Mouse (Mus musculus) intestine, embryonic 16.5 days (tissue): ENCODE data around the gene Lrrn3. TPM values are rescaled to one million over a fixed set of nuclear protein-coding genes. Genes with fewer than 3 reads are reported as not detected.

Experiments
- ATAC-seq: fragments of 200-750 bp; cut with Nextera tagmentation; 2 replicates; pipeline ENCODE4 v1.8.0; 2017; ENCODE audit warnings: moderate TSS enrichment, moderate library complexity
- H3K27ac ChIP-seq: fragments of 300-500 bp; sonication (generic); 2 replicates; pipeline ENCODE4 v1.5.1; 2014; ENCODE audit warnings: mild to moderate bottlenecking, low read length
- H3K27me3 ChIP-seq: fragments of 300-500 bp; sonication (generic); replicated peaks from 2 replicates; pipeline ENCODE4 v1.6.1; 2014; ENCODE audit warnings: low read length, control low read depth, mixed read lengths; ENCODE audit not compliant: control insufficient read depth, insufficient read depth
- H3K36me3 ChIP-seq: fragments of 300-500 bp; sonication (generic); 2 replicates; pipeline ENCODE4 v1.6.1; 2014; ENCODE audit warnings: low read length, control low read depth; ENCODE audit not compliant: control insufficient read depth, insufficient read depth
- H3K4me1 ChIP-seq: fragments of 300-500 bp; sonication (generic); 2 replicates; pipeline ENCODE4 v1.6.1; 2014; ENCODE audit warnings: low read length, control low read depth, mixed read lengths; ENCODE audit not compliant: control insufficient read depth, insufficient read depth
- H3K4me2 ChIP-seq: fragments of 300-500 bp; sonication (generic); 2 replicates; pipeline ENCODE4 v1.6.1; 2014; ENCODE audit warnings: low read depth, low read length, control low read depth
- H3K4me3 ChIP-seq: fragments of 300-500 bp; sonication (generic); 2 replicates; pipeline ENCODE4 v1.5.1; 2014; ENCODE audit warnings: mild to moderate bottlenecking, low read length
- H3K9ac ChIP-seq: fragments of 300-500 bp; sonication (generic); 2 replicates; pipeline ENCODE4 v1.6.1; 2014; ENCODE audit warnings: low read depth, low read length
- H3K9me3 ChIP-seq: fragments of 300-500 bp; sonication (generic); 2 replicates; pipeline ENCODE4 v1.6.1; 2016; ENCODE audit warnings: low read length, control low read depth; ENCODE audit not compliant: control insufficient read depth
- WGBS: fragments of 180-500 bp; shearing (Covaris S2); extraction: QIAGEN DNeasy Blood & Tissue Kit; methylation state at CpG from one replicate; pipeline ENCODE4 v1.1.7; 2014; 5-methylcytosine and 5-hydroxymethylcytosine counted together
- polyA plus RNA-seq: library from polyadenylated mRNA; unstranded; fragments of >200 nt; fragmentation: Nextera tagmentation; extraction: Ambion mirVana; gene quantifications from 2 replicates; pipeline ENCODE4 v1.2.1, GENCODE M21; 2015

Lrrn3 gene
- polyA plus RNA-seq, result 4.8 and 6.1 TPM in 2 replicates

DNA sequence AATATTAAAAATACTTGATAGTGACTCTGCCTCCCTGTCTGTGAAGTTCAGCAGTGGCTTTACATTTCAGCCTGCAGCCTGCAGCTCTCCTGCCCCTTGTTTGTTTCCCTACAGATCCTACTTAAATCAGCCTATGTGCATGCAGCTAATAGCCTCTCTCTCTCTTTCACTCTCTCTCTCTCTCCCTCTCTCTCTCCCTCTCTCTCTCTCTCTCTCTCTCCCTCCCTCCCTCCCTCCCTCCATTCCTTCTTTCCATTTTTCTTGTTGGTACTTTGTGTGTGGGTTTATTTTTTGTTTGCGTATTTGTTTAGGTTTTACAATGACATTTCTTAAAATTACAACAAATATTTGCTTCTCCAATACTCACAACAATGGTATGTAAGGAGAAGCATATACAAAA lies at the start of gene Lrrn3:
TSS of gene Lrrn3 (minus strand) at position 101 of the 400 bp plus-strand sequence.
- H3K27ac ChIP-seq, result no peak within 1 kb of the TSS
- no peak for ATAC-seq

DNA sequence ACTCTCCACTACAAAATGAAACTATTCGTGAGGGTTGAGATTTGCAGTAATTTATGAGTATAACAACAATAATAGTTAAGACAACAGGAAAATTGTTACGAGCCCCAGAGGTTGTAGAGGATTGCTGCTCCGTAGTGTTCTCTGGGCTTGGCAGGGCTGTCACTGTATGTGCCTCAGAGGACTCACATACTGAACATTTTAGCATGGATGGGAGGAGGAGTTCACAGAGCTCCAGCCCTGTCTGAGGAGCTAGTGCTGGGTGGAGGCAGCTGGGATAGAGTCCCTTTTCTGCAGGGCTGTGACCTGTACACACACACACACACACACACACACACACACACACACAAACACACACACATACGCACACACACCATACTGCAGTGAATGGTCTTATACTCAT lies 42.2 kb upstream of the Lrrn3 start:
- Histone ChIP-seq H3K4me3 (no peak overlapping the region), H3K9me3 (no peaks in the 10 kb centered on the region), H3K27ac (no peak overlapping the region), H3K27me3 (no peaks in the 10 kb centered on the region), H3K36me3 (no peaks in the 10 kb centered on the region), H3K9ac (no peak overlapping the region), H3K4me1 (no peaks in the 10 kb centered on the region), H3K4me2 (no peak overlapping the region)
- ATAC-seq, result no peak
- 72% methylated on average over 4 of the region's 4 CpGs for WGBS

More for the DNA sequence above, at the start of gene Lrrn3:
- Histone ChIP-seq H3K4me2 (peak within 1 kb of the TSS; percentile 59), H3K4me1 (no peaks in the 10 kb centered on the region), H3K9ac (peak within 1 kb of the TSS; percentile 40; the same call in 1 of the 2 replicates), H3K36me3 (no peaks in the 10 kb centered on the region), H3K4me3 (peak within 1 kb of the TSS; percentile 41), H3K9me3 (no peaks in the 10 kb centered on the region), H3K27me3 (no peaks in the 10 kb centered on the region)
- WGBS, result 96% methylated on average over 1 of the region's 1 CpGs

DNA sequence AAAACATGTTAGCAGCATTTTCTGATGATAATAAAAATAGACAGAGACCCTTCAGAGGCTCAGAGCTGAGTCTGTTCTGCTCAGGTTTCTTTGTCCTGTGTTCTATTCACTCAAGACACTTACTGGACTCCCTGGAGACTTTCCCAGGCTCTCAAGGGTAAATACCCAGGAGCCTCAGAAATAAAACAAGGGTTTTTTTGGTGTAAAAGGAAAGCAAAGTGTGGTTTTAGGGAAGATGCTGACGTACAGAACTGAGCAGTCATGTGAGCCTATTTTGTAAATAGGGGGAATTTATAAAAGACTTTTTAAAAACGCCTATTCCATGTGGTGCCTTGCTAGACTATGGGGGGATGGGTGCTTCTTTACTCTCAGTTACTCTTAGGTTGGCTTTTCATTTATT lies 40.5 kb upstream of the Lrrn3 start:
- Histone ChIP-seq H3K27ac (no peak overlapping the region), H3K9ac (no peak overlapping the region), H3K27me3 (no peaks in the 10 kb centered on the region), H3K9me3 (no peaks in the 10 kb centered on the region), H3K36me3 (no peaks in the 10 kb centered on the region), H3K4me3 (no peak overlapping the region), H3K4me2 (no peak overlapping the region), H3K4me1 (no peaks in the 10 kb centered on the region)
- no peak for ATAC-seq
- WGBS, result 65% methylated on average over 2 of the region's 2 CpGs

DNA sequence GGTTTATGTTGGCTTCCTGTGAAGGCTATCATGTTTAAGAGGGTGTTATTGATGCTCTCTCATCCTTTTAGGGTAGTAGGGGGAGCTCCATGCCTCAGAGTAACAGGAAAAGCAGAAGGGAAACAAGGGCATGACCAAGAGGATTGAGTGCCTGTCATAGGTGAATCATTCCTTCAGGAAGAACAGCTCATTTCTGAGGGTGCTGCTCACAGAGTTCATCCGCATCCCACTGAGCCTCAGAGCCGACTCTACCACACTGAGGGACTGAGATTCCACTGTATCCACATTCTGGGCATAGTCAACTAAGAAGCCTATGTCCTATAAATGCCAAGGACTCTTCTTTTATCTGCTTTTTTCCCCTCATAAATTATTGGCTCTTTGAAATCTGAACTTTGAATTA lies 35.4 kb upstream of the Lrrn3 start:
- Histone ChIP-seq H3K9me3 (no peaks in the 10 kb centered on the region), H3K4me3 (no peak overlapping the region), H3K27me3 (no peaks in the 10 kb centered on the region), H3K27ac (no peak overlapping the region), H3K4me2 (no peak overlapping the region), H3K36me3 (no peaks in the 10 kb centered on the region), H3K4me1 (no peaks in the 10 kb centered on the region), H3K9ac (no peak overlapping the region)
- ATAC-seq, result no peak
- WGBS, result 80% methylated on average over 2 of the region's 2 CpGs

DNA sequence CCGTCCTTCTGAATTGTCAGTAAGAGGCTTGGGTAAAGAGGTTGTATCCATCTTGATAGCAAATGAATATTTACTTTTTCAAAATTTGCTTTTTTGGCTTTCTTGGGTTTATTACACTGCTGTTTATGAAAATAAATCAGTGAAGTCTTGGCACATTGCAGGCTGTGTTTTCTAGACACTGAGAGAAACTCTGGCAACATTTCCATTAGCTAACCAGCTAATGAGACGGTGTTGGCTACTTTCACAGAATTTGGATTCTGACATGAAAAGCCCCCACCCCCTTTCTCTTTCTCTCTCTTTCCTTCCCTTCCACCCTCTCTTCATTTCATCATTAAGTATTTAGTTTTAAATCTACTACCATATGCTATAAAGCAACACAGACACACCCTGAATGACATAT lies 34.1 kb upstream of the Lrrn3 start:
- no peak for ATAC-seq
- 52% methylated on average over 2 of the region's 2 CpGs for WGBS
- no peaks in the 10 kb centered on the region for H3K4me1 ChIP-seq
- H3K27me3 ChIP-seq, result no peaks in the 10 kb centered on the region
- H3K9ac ChIP-seq, result no peak overlapping the region
- no peak overlapping the region for H3K27ac ChIP-seq
- no peaks in the 10 kb centered on the region for H3K9me3 ChIP-seq
- H3K36me3 ChIP-seq, result no peaks in the 10 kb centered on the region
- H3K4me3 ChIP-seq, result no peak overlapping the region
- H3K4me2 ChIP-seq, result no peak overlapping the region

DNA sequence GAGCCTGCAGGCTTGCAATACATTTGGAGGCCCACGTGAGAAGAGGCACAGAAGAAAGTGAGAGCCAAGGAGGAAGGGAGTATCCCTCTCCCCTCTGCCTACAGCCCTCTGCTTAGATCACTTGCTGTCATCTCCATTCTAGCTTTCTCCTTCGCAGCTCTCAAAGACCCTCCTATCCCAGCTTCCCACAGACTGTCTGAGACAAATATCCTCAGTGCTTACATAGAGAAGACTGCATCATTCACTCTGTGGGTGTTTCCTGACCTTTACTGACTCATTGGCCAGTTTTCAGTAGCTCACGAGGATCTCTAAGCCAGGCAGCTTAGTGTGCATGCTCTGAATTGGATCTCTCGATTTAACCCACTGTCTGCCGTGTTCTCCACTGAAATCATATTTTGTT lies 32.7 kb upstream of the Lrrn3 start:
- H3K27ac ChIP-seq, result no peak overlapping the region
- no peak overlapping the region for H3K4me2 ChIP-seq
- ATAC-seq, result no peak
- 52% methylated on average over 5 of the region's 5 CpGs for WGBS
- no peaks in the 10 kb centered on the region for H3K27me3 ChIP-seq
- no peak overlapping the region for H3K4me3 ChIP-seq
- H3K9ac ChIP-seq, result no peak overlapping the region
- no peaks in the 10 kb centered on the region for H3K36me3 ChIP-seq
- no peaks in the 10 kb centered on the region for H3K9me3 ChIP-seq
- H3K4me1 ChIP-seq, result no peaks in the 10 kb centered on the region

DNA sequence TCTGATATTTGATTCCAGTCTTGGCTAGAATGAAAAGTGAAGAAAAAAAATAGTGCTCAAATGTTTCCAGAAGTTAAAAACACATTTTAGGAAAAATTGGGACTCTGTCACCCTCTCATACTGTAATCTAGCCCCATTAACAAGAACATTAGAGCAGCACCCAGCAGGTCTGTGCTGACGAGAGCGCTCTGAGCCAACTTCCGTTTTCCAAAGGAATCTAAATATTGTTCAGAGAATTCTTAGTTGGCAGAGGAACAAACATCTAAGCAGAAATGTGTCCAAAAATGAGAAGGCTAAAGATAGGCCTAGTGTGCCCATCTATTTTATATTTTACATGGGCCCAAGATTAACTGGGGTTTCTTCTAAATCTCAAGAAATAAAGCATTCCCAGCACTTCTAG lies 24.4 kb upstream of the Lrrn3 start:
- no peak overlapping the region for H3K9ac ChIP-seq
- ATAC-seq, result no peak
- no peaks in the 10 kb centered on the region for H3K36me3 ChIP-seq
- H3K4me3 ChIP-seq, result no peak overlapping the region
- no peak overlapping the region for H3K27ac ChIP-seq
- WGBS, result 80% methylated on average over 3 of the region's 3 CpGs
- H3K9me3 ChIP-seq, result no peaks in the 10 kb centered on the region
- no peak overlapping the region for H3K4me2 ChIP-seq
- no peaks in the 10 kb centered on the region for H3K4me1 ChIP-seq
- no peaks in the 10 kb centered on the region for H3K27me3 ChIP-seq

DNA sequence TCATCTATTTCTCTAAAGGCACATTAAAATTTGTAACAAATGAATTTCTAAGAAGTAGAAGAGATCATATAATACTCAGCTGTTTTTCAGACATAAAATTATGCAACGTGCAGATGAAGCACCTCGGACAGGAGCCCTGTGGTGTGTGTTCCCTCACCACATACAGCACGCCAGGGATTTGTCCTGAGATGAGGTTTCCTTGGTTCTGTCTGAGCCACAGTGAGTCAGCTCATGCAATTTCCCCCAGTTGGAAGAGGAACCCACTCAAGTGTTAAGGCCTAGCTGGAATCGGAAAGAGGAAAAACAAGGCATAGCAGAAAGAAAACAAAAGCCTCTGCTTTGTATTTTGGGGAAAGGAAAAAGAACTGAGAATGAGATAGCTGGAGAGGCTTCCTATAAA lies 22.4 kb upstream of the Lrrn3 start:
- Histone ChIP-seq H3K27ac (no peak overlapping the region), H3K9ac (no peak overlapping the region), H3K4me3 (no peak overlapping the region), H3K9me3 (no peaks in the 10 kb centered on the region), H3K4me1 (no peaks in the 10 kb centered on the region), H3K36me3 (no peaks in the 10 kb centered on the region), H3K27me3 (no peaks in the 10 kb centered on the region), H3K4me2 (no peak overlapping the region)
- no peak for ATAC-seq
- 93% methylated on average over 4 of the region's 4 CpGs for WGBS

DNA sequence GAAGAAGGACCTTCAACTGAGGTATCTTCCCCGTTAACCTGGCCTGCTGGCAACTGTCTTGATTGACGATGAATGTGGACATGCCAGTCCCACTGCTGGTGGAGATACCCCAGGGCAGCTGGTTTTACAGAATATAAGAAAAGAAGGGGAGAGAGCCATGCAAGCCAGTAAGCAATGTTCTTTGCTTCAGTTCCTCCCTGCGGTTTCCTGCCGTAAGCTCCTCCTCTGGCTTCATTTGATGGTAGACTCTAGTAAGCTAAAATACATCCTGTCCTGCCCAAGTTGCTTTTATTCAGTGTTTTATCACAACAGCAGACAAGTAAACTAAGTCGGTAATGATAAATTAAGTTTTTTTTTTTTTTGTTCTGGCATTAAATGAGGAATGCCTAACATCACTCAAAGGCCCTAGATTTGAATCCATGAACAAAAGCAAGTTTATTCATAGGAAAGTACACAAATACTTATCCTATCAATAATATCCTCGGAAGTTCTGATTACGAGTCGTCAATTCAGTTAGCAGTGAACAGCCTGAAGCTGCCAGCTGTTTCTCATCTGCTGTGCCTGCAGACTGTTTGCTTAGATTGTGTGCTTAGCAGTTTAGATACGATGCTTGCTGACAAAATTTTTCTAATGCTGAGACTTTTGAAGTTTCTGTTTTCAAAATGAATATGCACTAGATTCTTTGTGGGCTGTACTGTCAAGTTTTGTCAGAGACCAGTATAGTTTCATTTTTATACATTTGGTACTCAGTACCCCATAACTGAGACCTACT lies 14.0 kb upstream of the Lrrn3 start:
- WGBS, result 49% methylated on average over 9 of the region's 9 CpGs
- Histone ChIP-seq H3K9ac (no peak overlapping the region), H3K4me1 (no peaks in the 10 kb centered on the region), H3K9me3 (no peaks in the 10 kb centered on the region), H3K4me2 (no peak overlapping the region), H3K27me3 (no peaks in the 10 kb centered on the region), H3K4me3 (no peak overlapping the region), H3K36me3 (no peaks in the 10 kb centered on the region), H3K27ac (no peak overlapping the region)
- no peak for ATAC-seq

DNA sequence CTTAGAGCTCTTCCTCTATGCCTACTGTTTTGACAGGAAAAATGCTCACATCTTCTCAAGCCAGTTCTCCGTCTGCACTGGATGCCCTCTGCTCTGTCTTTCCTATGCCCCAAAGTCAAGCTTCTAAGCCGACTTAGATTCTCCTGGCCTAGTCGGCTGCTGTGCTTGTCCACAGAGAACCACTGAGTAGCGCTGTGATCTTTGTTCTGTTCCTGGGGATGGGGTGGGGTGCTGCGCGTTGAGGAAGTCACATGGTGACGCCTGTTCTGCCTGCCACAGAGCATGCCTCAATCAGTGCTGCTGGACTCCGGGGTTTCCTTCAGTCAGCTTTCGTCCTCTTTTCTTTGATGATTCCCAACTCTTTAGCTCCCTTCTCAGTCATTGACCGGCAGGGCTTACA lies 8.4 kb upstream of the Lrrn3 start:
- no peak for ATAC-seq
- H3K4me1 ChIP-seq, result no peaks in the 10 kb centered on the region
- no peak overlapping the region for H3K9ac ChIP-seq
- no peaks in the 10 kb centered on the region for H3K9me3 ChIP-seq
- no peak overlapping the region for H3K4me2 ChIP-seq
- H3K27me3 ChIP-seq, result no peaks in the 10 kb centered on the region
- H3K36me3 ChIP-seq, result no peaks in the 10 kb centered on the region
- H3K27ac ChIP-seq, result no peak overlapping the region
- 54% methylated on average over 10 of the region's 10 CpGs for WGBS
- no peak overlapping the region for H3K4me3 ChIP-seq
